Mouse (Mus musculus) mouse trophoblast stem cell (cell line): ENCODE data around the gene Ankfn1.

ENCODE experiments used
- in situ Hi-C, 2 experiments: fragments of 300-500 bp; cut with MseI, MboI; formaldehyde crosslinking; loops; 2 replicates in 1 of 2; 3 replicates in 1 of 2; pipeline ENCODE4 v1.15.1; 2025

The Ankfn1 gene

DNA sequence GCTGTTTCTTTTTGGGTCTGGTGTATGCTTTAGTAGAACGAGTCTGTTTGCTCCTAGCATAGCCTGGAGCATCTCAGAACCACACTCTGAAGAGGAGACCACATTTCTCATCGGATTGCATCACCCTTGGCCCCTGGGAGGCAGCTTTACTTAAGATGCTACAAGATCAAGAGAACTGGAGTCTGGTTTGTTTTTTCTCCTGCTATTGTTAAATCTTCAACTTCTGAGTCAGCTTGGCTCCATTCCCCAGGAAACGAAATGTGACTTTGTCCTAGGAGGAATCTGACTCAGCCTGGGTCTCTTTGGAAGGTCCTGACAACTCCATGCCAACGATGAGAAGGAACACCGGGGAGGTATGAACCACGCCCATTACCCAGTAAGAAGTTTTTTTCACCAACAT is 197.6 kb downstream of the Ankfn1 start:
- in situ Hi-C loops = no loop called here

DNA sequence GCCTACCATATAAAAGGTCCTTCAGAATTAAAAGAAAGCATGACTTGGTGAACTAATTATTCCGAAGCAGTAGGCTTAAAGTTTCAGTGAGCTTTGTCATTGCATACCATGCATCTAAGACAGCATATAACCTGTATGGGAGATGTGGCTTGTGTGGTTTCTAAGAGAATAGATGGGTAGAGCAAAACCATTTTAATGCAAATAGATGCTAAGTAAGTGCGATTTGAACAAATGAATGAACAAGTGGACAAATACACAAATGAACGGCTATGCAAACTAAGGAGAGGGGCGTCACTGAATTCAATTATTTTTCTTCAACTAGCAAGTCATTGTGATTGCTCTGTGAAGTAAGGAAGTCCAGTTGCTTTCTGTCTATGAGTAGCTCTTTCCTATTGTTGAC is 198.3 kb downstream of the Ankfn1 start:
- in situ Hi-C loops = no loop called here

DNA sequence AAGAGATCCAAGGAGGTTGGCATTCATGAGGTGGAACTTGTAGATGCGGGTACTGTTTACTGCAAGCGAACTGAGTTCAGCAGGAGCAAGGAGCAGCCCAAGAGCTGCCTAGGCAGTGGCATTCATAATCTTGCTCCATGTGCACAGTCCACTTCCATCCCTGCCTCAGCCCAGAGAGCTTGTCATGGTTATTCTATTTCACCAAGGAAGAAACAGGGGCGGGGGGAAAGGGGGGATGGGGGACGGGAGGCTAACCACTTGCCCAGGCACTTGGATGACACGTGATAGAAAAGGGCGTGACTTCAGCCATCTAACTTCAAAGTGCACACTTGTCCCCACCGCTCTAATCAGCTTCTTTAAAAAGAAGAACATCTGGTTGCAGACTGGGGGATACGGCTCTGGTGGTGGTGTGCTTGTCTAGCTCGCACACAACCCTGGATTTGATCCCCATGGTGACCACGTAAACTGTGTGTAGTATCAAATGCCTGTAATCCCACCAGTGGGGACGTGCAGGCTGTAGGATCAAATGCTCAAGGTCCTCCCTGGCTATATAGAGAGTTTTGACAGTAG is 203.1 kb downstream of the Ankfn1 start:
- in situ Hi-C loops = no loop called here

DNA sequence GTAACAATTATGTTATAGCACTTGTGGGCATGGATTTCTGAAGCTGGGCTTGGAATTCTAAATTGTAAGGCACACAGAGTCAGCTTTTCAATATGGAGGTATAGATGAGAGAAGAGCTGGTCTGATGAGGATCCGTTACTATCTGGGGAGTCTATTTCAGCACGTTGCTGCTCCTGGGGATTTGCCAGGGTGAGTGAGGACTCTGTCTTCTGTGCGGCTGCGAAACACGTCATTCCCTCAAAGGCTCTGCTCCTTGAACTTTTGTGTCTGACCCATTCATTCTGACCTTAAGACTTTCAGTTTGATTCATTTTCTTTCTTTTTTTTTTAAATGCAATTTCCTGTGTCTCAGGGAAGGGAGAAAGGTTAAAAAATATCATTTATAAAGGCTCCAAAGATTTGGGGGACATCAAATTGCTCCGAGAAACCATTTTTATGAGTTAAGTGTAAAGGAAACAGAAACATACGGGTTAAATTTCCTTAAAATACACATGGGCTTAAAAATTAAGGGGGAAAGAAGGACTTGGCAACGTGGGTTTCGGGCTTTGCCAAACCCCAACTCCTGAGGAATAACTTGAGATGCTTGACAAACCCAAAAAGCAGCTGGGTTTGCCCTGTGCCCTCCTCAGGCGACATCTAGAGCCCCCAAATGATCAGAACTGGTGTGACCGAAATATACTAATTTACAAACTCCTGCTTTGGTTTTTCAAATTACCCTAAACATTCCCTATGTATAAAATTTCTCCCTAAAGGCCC is 207.9 kb downstream of the Ankfn1 start:
- in situ Hi-C loops = no loop called here

DNA sequence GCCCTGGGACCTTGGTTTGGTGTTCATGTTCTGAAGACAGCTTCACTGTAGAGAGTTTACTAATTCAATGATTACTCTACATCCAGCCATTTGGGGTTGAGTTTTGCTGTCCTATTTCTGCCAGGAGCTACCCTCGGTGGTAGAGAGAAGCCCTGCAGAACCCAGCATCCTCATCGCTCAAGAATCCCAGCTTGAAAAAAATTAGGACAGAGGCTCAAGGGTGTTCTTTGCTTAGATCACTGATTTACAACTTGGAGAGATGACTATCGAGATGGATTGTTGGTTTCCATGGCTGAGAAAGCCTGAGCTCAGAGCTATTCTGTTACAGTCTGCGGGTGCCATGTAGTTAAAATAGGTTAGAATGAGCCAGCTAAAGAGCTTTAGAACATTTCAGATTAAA is 209.2 kb downstream of the Ankfn1 start:
- in situ Hi-C loops = no loop called here

DNA sequence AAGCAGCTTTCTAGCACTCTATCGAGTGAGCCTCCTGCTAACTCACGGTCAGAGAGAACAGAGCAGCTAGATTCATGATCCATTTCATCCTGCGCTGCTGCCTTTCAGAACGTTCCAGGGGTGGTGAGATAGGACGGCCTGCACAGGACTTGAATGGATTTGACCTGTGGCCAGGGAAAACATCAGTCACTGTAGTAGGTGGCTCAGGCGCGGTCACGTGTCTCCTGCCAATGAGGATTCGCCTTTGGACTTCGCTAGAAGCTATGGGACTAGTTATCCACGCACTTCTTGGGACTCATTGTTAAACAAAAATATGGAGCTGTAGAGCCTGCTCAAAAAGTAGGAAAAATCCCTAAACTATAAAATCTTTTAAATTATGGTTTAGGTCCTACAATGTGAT is 226.0 kb downstream of the Ankfn1 start:
- in situ Hi-C loops = no loop called here

DNA sequence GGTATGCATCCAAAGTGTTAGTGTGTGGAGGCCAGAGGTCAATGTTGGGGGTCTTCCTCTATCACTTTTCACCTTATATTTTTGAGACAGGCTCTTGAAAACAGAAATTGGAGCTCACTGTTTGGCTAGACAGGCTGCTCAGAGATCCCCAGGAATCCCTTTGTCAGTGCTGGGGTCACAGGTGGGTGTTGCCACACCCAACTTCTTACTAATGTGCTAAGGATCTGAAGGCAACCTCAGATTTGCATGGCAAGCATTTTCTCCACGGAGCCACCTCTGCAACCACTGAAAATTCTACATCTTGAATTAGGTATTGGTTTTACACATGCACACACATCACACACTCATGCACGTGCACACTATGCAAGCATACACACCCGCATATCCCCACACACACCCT is 226.5 kb downstream of the Ankfn1 start:
- in situ Hi-C loops = no loop called here

DNA sequence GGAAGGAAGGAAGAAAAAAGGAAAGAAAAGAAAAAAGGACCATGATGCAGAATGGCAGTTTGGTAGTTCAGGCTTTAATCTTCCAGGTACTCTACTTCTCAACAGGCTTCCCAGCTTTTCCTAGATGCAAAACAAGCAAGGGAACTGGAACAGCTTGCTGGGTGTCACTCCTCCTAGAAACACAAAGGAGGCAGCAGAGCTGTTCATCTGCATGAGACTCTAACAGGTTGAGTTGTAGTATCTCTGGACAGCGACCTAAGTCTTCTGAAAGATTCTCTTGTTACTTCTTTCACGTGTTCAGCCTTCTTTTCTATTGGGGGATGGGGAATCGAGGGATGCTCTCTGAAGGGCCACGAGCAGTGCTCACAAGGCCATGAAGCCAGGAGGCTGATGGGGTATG is 228.7 kb downstream of the Ankfn1 start:
- in situ Hi-C loops = no loop called here

DNA sequence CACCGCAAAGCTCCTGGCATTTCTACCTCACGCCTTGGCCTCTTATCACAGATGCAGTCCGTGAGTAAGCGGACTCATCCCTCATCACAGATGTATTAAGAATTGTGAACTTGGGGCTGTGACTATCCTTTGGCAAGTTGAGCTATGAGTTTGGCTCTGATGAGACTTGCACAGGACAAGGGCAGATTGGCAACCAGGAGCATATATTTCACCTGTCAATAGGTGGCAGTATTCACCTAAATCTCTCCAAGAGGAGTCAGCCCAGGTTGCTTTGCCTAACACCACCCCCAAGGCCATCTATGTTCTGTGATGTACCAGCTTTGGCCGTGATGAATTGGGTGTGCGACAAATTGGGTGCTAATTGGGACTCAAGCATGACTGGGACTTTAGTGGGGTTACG is 231.3 kb downstream of the Ankfn1 start:
- in situ Hi-C loops = no loop called here

DNA sequence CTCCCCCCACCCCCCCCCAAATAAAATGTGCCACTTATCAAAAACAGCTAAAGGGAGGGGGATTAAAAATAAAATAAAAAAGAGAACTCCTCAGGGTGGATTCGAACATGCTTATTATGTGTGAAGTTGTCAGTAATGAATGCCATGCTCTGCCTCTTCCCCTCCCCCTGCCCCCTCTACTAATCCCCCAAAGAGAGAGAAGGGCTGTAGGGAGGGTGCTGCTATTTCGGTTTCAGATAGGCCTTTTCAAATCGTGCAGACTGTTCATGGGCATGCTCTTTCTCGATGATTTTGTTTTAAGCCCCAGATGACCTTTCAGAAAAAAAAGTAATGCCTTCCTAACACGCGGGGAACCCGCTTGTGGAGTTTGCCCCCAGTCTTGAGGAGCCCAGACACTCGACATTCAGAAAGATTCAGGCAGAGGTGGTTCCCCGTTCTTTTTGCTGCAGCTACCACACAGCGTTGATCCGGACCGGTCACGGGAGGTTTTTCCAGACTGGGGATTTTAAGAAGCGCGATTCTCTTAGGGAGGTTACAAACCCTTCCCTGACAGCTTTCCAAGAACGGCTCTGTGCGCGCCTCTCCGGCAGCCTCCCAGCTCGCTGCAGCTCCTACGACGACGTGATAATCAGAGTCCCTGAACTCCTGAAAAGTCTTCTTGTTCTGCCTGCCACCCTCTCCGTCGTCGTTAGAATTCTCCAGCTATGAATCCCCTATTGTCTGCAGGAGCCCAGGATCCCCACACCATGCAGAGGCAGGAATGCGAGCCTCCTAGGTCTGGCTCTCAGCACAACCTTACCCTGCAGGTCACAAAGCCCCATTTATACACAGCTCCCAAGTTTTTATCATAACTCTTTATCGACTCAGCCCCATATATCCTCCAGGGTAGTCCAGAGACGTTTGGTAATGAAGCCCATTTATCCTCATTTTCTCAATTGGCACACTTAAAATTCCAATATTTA is 232.3 kb downstream of the Ankfn1 start:
- in situ Hi-C loops = no loop called here

DNA sequence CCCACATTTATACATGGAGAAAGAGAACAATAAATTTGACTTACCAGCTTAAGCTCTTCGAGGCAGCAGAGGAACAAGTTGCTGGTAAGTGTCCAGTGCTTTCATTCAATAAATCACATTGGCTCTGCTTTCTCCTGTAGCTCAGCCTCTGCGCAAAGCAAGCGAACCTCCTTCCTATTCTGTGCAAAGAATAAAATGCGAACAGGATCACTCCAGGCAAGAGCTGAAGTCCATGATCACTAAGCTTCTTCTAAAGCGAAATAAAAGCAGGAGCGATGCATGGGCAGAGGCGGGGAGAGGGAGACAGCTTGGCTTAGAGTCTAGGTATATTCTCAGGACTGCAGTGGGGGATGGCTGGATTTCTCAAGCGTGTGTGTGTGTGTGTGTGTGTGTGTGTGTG is 239.1 kb downstream of the Ankfn1 start:
- in situ Hi-C loops = no loop called here

DNA sequence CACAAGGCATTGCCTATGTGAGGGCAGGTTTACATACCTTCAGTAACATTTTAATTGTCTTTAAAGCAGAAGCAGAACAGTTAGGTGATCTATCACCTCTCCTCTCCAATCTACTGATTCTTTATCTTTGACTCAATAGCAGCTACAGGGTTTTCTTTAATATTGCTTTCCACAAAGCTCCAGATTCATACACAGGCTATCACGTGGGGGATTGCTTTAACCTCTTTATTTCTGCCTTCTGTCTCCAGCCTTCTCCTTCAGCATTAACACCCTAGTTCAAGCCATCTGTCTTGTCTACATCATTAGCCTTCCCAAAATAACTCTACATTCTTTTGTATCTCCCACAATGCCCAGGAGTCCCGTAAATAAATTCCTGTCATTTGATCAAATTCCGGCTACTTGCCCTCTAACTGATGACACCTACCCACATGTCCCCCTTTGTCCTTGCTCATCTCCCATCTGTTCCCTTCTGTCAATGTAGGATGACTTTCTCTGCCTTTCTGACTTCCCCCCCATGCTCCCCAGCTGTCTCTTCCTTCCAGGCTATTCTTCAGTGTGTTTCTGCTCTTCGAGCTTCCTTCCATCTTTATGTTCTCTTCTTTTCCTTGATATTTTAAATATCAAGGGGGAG is 249.5 kb downstream of the Ankfn1 start:
- in situ Hi-C loops = no loop called here

DNA sequence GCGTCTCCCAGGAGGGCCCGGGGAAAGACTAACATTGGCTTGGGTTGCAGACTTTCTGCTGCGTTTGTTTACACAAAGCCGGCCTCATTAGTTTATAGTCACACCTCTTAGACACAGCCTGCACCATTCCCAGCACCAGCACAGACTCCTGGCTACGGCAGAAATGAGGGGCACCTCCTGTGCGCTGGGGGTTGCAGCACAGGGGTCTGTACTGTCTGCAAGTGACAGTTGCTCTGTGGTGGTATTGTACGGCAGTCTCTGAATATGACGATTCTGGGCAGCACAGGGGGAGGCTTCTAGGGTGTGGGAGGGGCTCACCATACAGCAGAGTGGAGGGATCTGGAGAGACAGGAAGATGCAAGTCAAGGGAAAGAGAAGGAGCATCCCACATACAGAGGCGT is 262.0 kb downstream of the Ankfn1 start:
- in situ Hi-C loops = no loop called here

DNA sequence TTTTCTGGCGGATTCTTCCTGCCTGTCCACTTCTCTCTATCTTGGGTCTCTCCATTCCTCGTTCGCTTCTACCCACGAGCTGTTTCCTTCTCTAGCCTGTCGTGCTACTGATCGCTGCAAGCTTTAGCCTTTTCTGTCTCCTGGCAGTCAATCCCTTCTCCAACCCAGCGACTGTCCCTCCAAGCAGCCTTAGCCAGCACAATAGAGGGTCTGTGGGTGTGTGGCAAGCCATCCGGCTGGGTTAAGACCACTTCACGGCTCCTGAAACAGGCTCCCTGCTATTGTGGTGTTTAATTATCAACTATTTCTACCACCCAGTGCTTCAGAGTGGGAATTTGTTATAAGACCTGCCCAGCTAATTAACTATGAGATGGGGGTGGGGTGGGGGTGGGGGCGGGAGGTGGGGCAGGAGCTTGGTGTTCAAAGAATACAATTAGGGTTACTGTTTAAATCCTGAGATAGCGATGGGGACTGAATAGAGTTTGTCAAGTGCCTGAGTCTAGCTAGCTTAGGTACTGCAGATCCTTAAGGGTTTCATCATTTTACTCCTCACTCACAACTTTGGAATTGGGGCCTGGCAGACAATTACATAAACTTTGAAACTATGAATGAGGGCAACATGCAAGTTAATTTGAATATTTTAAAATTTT is 268.7 kb downstream of the Ankfn1 start:
- in situ Hi-C loops = no loop called here

DNA sequence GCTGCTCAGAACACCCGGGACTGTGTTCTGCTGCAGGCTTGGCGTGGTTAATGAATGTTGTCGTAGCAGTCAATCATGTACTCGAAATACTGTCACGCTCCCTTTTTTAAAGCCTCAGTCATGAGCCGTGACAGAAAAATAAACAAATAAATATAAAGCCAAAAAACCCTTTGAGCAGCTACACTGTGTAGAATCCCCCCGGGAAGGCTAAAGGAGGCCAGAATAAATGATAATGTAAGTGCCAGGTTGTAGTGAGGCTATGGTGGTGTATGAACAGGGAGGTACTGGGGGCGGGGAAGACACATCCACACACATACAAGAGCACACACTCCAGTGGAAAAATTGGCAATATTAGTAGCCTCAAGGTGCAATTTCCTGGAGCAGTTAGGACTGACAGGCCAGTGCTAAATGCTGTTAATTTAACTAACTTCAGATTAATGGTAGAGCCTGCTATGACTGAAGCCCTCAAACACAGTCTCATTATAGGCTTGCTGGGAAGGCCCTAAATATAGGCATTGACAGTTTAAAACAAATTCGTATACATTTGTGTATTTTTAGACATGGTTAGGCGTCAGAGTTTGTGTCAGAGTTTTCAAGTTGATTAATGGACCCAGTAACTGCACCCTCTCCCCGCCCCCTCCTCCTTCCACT is 270.7 kb downstream of the Ankfn1 start:
- in situ Hi-C loops = no loop called here

DNA sequence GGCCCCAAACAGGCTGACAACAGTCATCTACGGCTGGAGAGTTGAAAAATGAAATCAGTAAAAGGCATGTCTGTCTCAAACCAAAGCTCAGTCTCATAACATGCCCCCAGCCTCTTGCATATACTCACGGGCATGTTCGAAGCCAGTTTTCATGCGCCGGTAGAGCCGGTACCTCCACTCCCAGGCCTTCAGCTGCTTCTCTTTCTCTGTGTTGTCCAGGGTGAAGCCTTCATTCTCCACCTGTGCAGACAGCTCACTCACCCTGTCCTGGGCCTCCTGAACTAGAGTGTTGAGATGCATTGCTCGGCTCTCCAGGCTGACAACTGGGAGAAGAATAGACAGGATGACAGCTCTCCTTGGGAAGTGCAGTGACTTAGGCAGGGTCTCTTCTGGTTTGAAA is 272.4 kb downstream of the Ankfn1 start:
- in situ Hi-C loops = no loop called here

DNA sequence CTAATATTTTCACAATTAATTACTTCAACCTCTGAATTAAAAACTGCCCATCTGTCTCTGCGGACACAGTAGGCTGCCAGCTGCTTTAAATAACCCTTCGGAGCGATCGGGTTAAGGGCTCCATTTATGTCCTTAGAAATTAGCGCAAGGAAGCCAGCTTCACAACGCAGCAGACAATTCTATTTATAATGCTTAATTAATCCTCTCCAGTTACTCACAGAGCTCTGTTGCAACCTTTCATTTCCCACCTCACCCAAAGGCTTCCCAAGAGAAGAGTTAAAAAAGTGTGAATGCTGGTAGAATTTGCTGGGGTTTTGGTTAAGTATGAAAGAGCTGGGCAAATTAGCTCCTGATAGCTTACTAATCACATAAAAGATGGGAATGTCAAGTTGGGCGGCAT is 275.7 kb downstream of the Ankfn1 start:
- in situ Hi-C loops = no loop called here

DNA sequence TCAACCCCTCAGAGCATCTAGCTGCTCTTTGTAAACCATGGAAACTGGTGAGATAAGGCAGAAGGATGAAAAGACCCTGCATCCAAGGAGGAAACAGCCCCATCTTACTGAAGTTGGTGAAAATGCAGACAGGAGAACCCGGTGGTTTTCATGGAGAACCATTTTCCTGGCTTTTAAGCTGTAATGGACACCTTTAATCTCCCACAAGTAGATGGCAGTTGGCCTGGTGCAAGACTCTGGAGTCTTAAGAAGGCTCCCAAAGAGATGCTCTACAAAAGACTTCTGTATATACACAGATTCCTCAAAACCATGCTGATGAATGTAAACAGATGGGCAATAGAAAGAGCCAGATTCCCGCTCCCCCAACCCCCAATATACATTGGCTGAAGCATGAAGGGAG is 276.5 kb downstream of the Ankfn1 start:
- in situ Hi-C loops = no loop called here

DNA sequence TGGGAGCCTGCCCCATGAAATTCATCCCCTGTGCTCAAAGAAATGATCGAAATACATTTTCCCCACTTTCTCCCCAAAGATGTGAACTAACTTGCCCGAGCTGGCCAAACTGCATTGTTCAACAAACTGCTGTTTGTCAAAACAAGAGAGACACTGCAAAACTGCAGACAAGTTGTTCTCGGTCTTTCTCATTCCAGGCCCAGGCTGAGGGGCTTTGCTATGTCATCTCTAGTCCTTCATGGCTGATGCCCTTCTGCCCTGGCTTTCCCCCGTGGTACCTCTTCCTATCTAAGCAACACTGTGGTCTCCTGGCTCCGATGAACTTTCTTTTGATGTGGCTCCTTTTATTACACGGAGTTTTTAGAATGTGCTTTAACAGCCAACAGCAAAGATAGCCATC is 296.4 kb downstream of the Ankfn1 start:
- in situ Hi-C loops = no loop called here

DNA sequence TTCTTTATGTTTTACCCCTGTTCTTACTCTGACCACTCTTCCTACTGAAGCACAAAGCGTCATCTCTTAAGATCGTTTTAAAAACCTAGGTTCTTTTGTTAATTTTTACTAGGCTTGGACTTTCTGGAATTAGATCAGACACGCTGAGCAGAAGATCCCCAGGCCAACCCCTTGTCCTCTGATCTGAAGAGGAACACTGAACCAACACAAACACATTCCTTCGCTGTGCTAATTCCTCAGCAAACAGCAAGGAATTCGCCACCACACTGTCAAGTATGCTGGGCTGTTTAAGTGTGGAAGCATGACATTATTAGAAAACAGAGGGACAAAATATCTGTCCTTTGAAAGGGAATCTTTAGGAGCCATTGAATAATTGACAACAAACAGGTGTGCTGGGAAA is 300.5 kb downstream of the Ankfn1 start:
- in situ Hi-C loops = no loop called here

DNA sequence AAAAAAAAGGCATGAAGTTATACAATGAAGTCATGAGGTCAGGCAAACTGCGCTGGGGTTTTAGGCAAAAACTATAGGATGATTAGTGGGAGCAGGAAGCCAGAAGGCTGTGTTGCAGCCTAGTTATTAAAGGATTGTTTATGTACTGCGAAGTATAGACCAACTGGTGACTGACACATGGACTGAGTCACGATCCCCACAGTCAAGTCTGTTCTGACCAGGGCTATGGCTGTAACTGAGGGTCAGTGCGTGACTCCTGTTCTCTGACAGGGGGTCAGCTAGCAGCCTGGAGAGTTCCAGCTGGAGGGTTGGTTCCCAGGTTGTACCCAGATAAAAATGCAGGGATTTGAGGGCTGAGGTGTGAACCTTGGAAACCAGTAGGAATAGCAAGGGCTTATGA is 301.4 kb downstream of the Ankfn1 start:
- in situ Hi-C loops = no loop called here
